In the genomic region with DNA sequence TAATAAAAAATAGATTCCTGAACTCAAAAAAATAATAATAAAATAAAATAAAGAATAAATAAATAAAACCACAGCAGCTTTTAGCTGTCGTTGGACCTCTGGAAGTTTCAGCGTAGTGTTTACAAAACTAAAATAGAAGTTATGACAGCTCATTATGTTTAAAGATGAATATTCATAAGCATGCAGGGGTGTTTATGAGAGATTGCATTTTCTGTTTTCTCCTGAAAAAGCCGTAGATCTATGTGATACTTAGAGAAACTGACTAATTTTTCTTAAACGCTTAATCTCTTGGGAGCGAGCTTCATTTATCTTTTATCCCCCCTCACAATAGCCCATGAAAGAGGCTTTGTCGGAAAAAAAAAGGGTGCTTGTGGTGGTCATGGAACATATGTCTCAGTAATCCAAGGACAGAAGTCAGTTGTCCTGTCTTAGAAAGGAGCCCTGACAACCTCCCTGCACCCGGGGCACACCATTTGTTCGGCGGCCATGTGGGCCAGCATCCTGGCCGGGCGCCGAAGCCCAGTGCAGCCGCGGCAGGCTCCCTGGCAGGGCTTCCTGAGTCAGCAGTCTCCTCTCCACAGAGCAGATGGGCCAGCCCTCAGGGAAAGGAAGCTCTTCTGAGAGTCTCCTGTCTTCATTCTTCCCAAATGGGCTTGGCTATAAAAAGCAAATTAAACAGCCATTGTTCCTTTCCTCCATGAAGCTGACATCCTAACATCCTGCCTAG, we compare ENCODE assay signal across 8 mouse cellular contexts.
DNase-seq lines count a peak whose midpoint lies in the region; ATAC-seq lines count a peak whose summit lies in the region.

No protein-coding gene starts in this region.

- peak overlapping the region; percentile 51 for H3K9ac ChIP-seq in hindbrain, embryonic 16.5 days (ENCODE audit: low read depth, low read length)
- H3K9ac ChIP-seq in midbrain, embryonic 15.5 days = no peak overlapping the region

- H3K27me3 ChIP-seq in hindbrain, embryonic 16.5 days (replicated peaks; ENCODE audit: control insufficient read depth, insufficient read depth, low read length) = no peaks in the 10 kb centered on the region
- 0 out of 2 replicates have a peak, but pooled peaks cover 4% of the 10 kb centered on the region for H3K27me3 ChIP-seq in midbrain, embryonic 15.5 days (replicated peaks)

- peaks cover 5% of the 10 kb centered on the region; the same call in 1 of the 2 replicates for H3K4me1 ChIP-seq in hindbrain, embryonic 16.5 days (ENCODE audit: control insufficient read depth, insufficient read depth, low read depth, low read length)
- peaks cover 11% of the 10 kb centered on the region for H3K4me1 ChIP-seq in midbrain, embryonic 15.5 days

- DNase-seq in adrenal gland, adult 18-20 months (ENCODE audit: low spot score in 2 of 2) = peak; percentile 26 to 35
- peak; percentile 96 for DNase-seq in cerebellum, adult 9-10 months
- DNase-seq in frontal cortex, postnatal 10 days (ENCODE audit: low spot score in 2 of 2) = peak; percentile 35 to 59
- peak; percentile 65 to 71 for DNase-seq in layer of hippocampus, postnatal 36 days
- DNase-seq in spleen, postnatal 10 days (ENCODE audit: low spot score in 2 of 2) = no peak

- peak overlapping the region; percentile 51 for H3K27ac ChIP-seq in hindbrain, embryonic 16.5 days (ENCODE audit: low read depth, low read length)
- H3K27ac ChIP-seq in midbrain, embryonic 15.5 days = peak overlapping the region; percentile 28; the same call in 1 of the 2 replicates

- H3K4me2 ChIP-seq in hindbrain, embryonic 16.5 days (ENCODE audit: low read length) = peak overlapping the region; percentile 40
- peak overlapping the region; percentile 29 for H3K4me2 ChIP-seq in midbrain, embryonic 15.5 days

- no peaks in the 10 kb centered on the region for H3K9me3 ChIP-seq in hindbrain, embryonic 16.5 days (ENCODE audit: control insufficient read depth, low read length)
- H3K9me3 ChIP-seq in midbrain, embryonic 15.5 days = no peaks in the 10 kb centered on the region

- no peaks in the 10 kb centered on the region for H3K36me3 ChIP-seq in hindbrain, embryonic 16.5 days (ENCODE audit: control insufficient read depth, insufficient read depth, low read length)
- no peaks in the 10 kb centered on the region for H3K36me3 ChIP-seq in midbrain, embryonic 15.5 days (replicated peaks)

- H3K4me3 ChIP-seq in hindbrain, embryonic 16.5 days (ENCODE audit: low read length) = no peak overlapping the region
- no peak overlapping the region for H3K4me3 ChIP-seq in midbrain, embryonic 15.5 days

- peak; percentile 94 for ATAC-seq in hindbrain, embryonic 16.5 days
- peak; percentile 91 for ATAC-seq in midbrain, embryonic 15.5 days (replicated peaks)
- ATAC-seq in activated CD4-positive, CD25-positive, alpha-beta regulatory T cell, adult 4 months = no peak

- 8% methylated on average over 14 of the region's 14 CpGs for WGBS in hindbrain, embryonic 16.5 days
- 7% methylated on average over 14 of the region's 14 CpGs for WGBS in midbrain, embryonic 15.5 days

Comparison
In these comparisons a context has a peak if more than half of its experiments do, and no peak if none do; other contexts are left out.
1. DNase-seq: peak in adrenal gland, adult 18-20 months (2 of 2), cerebellum, adult 9-10 months (single experiment), frontal cortex, postnatal 10 days (2 of 2) and layer of hippocampus, postnatal 36 days (2 of 2); none in spleen, postnatal 10 days (0 of 2).